Mouse (Mus musculus) ovary, adult 18-20 months (tissue): ENCODE results near the gene Sowaha.

Source experiments
- DNase-seq: peaks from one replicate; pipeline ENCODE4 v3.0.0; 2022; ENCODE audit warnings: low spot score, mixed read lengths

Sowaha gene

GRCm38 (mm10) chr11:53479783-53480301 lies at the start of gene Sowaha, which contains the start of gene Gm9945:
TSS of gene Sowaha (minus strand) at chr11:53480274.
TSS of gene Gm9945 (plus strand) at chr11:53480166.
- no peak for DNase-seq

GRCm38 (mm10) chr11:53529253-53529557 lies 49.1 kb upstream of the Sowaha start:
- DNase-seq, result no peak

- DNase-seq, result no peak
Observed at GRCm38 (mm10) chr11:53528397-53529252, 48.6 kb upstream of the Sowaha start.

GRCm38 (mm10) chr11:53525461-53525860 lies 45.4 kb upstream of the Sowaha start:
- DNase-seq, result peak; percentile 45

GRCm38 (mm10) chr11:53524905-53525304 lies 44.8 kb upstream of the Sowaha start:
- no peak for DNase-seq

GRCm38 (mm10) chr11:53523545-53524405 lies 43.7 kb upstream of the Sowaha start:
- no peak for DNase-seq

GRCm38 (mm10) chr11:53522930-53523329 lies 42.9 kb upstream of the Sowaha start:
- DNase-seq, result no peak

- no peak for DNase-seq
Observed at GRCm38 (mm10) chr11:53522362-53522761, 42.3 kb upstream of the Sowaha start.

GRCm38 (mm10) chr11:53521821-53522131 lies 41.7 kb upstream of the Sowaha start:
- DNase-seq, result peak; percentile 66

- no peak for DNase-seq
Observed at GRCm38 (mm10) chr11:53521120-53521820, 41.2 kb upstream of the Sowaha start.

GRCm38 (mm10) chr11:53520122-53520978 lies 40.3 kb upstream of the Sowaha start:
- DNase-seq, result peak; percentile 37

- peak; percentile 39 for DNase-seq
Observed at GRCm38 (mm10) chr11:53519207-53520121, 39.4 kb upstream of the Sowaha start, which contains the start of gene Sept8. TSS of gene Sept8 (plus strand) at chr11:53519257.

GRCm38 (mm10) chr11:53518759-53519158 lies 38.7 kb upstream of the Sowaha start:
- DNase-seq, result no peak

GRCm38 (mm10) chr11:53516775-53517627 lies 36.9 kb upstream of the Sowaha start:
- DNase-seq, result no peak

GRCm38 (mm10) chr11:53510351-53510750 lies 30.3 kb upstream of the Sowaha start:
- no peak for DNase-seq

GRCm38 (mm10) chr11:53508591-53508990 lies 28.5 kb upstream of the Sowaha start:
- DNase-seq, result no peak

GRCm38 (mm10) chr11:53508152-53508551 lies 28.1 kb upstream of the Sowaha start:
- DNase-seq, result no peak

GRCm38 (mm10) chr11:53507098-53507805 lies 27.2 kb upstream of the Sowaha start:
- no peak for DNase-seq
